Mouse (Mus musculus) C2C12 (cell line): ENCODE results near the gene Gpr62.

ENCODE experiments used
- CEBPB ChIP-seq: IDR thresholded peaks from one replicate; pipeline ENCODE4 v1.6.1; 2011; ENCODE audit warnings: low read depth, mild to moderate bottlenecking, control low read depth, moderate library complexity
- CTCF ChIP-seq: IDR thresholded peaks from one replicate; pipeline ENCODE4 v1.5.1; 2011; ENCODE audit not compliant: control insufficient read depth, insufficient read depth, insufficient read length
- MAX ChIP-seq: IDR thresholded peaks from one replicate; pipeline ENCODE4 v1.6.1; 2011; ENCODE audit warnings: mild to moderate bottlenecking, control low read depth
- MYOD1 ChIP-seq: IDR thresholded peaks from one replicate; pipeline ENCODE4 v1.6.1; 2011; ENCODE audit warnings: low read depth; ENCODE audit not compliant: control insufficient read depth, insufficient read length
- USF1 ChIP-seq: IDR thresholded peaks from one replicate; pipeline ENCODE4 v1.6.1; 2011; ENCODE audit warnings: low read depth, mild to moderate bottlenecking, control low read depth, moderate library complexity

- no peak for TF ChIP-seq CTCF
- no peak for TF ChIP-seq USF1
- no peak for TF ChIP-seq MAX
- no peak for TF ChIP-seq MYOD1
- no peak for TF ChIP-seq CEBPB
These were observed at the start of gene Gpr62 for GRCm38 (mm10) chr9:106465571-106466200.
